Mouse (Mus musculus) myocyte (in vitro differentiated cells): Measurements from ENCODE around the gene Cpa4. TPM values are rescaled to one million over a fixed set of nuclear protein-coding genes. Genes with fewer than 3 reads are reported as not detected.

Experiments
- H3K27me3 ChIP-seq: one replicate; pipeline ENCODE4 v1.6.1; 2011; ENCODE audit not compliant: control insufficient read depth, insufficient read depth, insufficient read length
- H3K36me3 ChIP-seq: one replicate; pipeline ENCODE4 v1.6.1; 2011; ENCODE audit not compliant: control insufficient read depth, insufficient read depth
- H3K4me2 ChIP-seq: one replicate; pipeline ENCODE4 v1.6.1; 2011; ENCODE audit warnings: low read depth, control low read depth
- H3K4me3 ChIP-seq: one replicate; pipeline ENCODE4 v1.5.1; 2011; ENCODE audit warnings: mild to moderate bottlenecking, control low read depth, moderate library complexity
- H3K79me2 ChIP-seq: one replicate; pipeline ENCODE4 v1.6.1; 2011; ENCODE audit not compliant: control insufficient read depth, insufficient read depth
- H3ac ChIP-seq: one replicate; pipeline ENCODE4 v1.6.1; 2011; ENCODE audit not compliant: control insufficient read depth, insufficient read length
- MYOD1 ChIP-seq, 3 experiments: IDR thresholded peaks; one replicate each; pipeline ENCODE4 v1.6.1; 2011; ENCODE audit warnings: control low read depth in 2 of 3, low read depth in 2 of 3, mild to moderate bottlenecking in 2 of 3, moderate library complexity in 1 of 3; ENCODE audit not compliant: insufficient read length in 2 of 3, control insufficient read depth in 1 of 3
- MYOG ChIP-seq, 3 experiments: IDR thresholded peaks; one replicate each; pipeline ENCODE4 v1.6.1; 2011; ENCODE audit warnings: control low read depth in 2 of 3, low read depth in 2 of 3, mild to moderate bottlenecking in 2 of 3; ENCODE audit not compliant: insufficient read length in 2 of 3, control insufficient read depth in 1 of 3, insufficient read depth in 1 of 3
- POLR2A ChIP-seq: IDR thresholded peaks from one replicate; pipeline ENCODE4 v1.6.1; 2011; ENCODE audit warnings: low read depth, mild to moderate bottlenecking, control low read depth, moderate library complexity; ENCODE audit not compliant: insufficient read length
- polyA plus RNA-seq: library from polyadenylated mRNA; unstranded; fragments of >200 nt; fragmentation: generic; extraction: Trizol; gene quantifications from one replicate; pipeline ENCODE4 v1.2.1, GENCODE M21; 2012; ENCODE audit warnings: missing spikeins

Gene Cpa4
- polyA plus RNA-seq, 1 experiment = 0.01 TPM

- Histone ChIP-seq H3K79me2 (no peaks in the 10 kb centered on the region), H3K4me2 (no peak within 1 kb of the TSS), H3K4me3 (no peak within 1 kb of the TSS), H3K36me3 (no peaks in the 10 kb centered on the region), H3K27me3 (no peaks in the 10 kb centered on the region), H3ac (no peak within 1 kb of the TSS)
- TF ChIP-seq POLR2A = no peak
- peak in 2 of 3 experiments; percentile 24 to 71 for TF ChIP-seq MYOG (IDR thresholded peaks at IDR 0.05; ENCODE audit: control insufficient read depth in 1 of 3, insufficient read depth in 1 of 3, insufficient read length in 2 of 3, low read depth in 2 of 3)
- TF ChIP-seq MYOD1 (IDR thresholded peaks at IDR 0.05; ENCODE audit: control insufficient read depth in 1 of 3, insufficient read length in 2 of 3, low read depth in 2 of 3) = peak in 1 of 3 experiments; percentile 50
Observed at GRCm38 (mm10) chr6:30638674-30639268, 70.6 kb downstream of the Cpa4 start, which contains the start of gene Cpa1. Gene Cpa1 (plus strand): TSS chr6:30639218.

Other genes with a start within 250 kb of the Cpa4 start
- gene Zc3hc1, start 177.3 kb upstream of the Cpa4 start, polyA plus RNA-seq = 35.2 TPM
- gene Klhdc10, start 166.5 kb upstream of the Cpa4 start, polyA plus RNA-seq = 49.1 TPM
- gene Tmem209, start 58.6 kb upstream of the Cpa4 start, polyA plus RNA-seq = 24.3 TPM
- gene Ssmem1, start 58.5 kb upstream of the Cpa4 start, polyA plus RNA-seq = 0.05 TPM
- gene Cpa2, start 26.8 kb upstream of the Cpa4 start, polyA plus RNA-seq = not detected
- gene Cpa5, start 42.6 kb downstream of the Cpa4 start, polyA plus RNA-seq = not detected
- 0.29 TPM for gene Cpa1, start 70.8 kb downstream of the Cpa4 start, polyA plus RNA-seq
- gene Cep41, start 125.4 kb downstream of the Cpa4 start, polyA plus RNA-seq = 5.5 TPM
- 6.3 TPM for gene Mest, start 155.2 kb downstream of the Cpa4 start, polyA plus RNA-seq